Mouse (Mus musculus) testis, adult 2 months (tissue): Measurements from ENCODE around the gene Dtx3l. TPM values are rescaled to one million over a fixed set of nuclear protein-coding genes. Genes with fewer than 3 reads are reported as not detected.

Experiments used
- H3K27ac ChIP-seq: fragments of 200-500 bp; 2 replicates; pipeline ENCODE4 v1.5.1; 2012; ENCODE audit warnings: low read depth, low read length; ENCODE audit not compliant: control insufficient read depth, insufficient read depth
- H3K27me3 ChIP-seq: fragments of 200-500 bp; 2 replicates; pipeline ENCODE4 v1.6.1; 2012; ENCODE audit warnings: mild to moderate bottlenecking, low read length, moderate library complexity; ENCODE audit not compliant: control insufficient read depth, insufficient read depth
- H3K36me3 ChIP-seq: fragments of 200-500 bp; 2 replicates; pipeline ENCODE4 v1.6.1; 2012; ENCODE audit warnings: mild to moderate bottlenecking, low read length; ENCODE audit not compliant: control insufficient read depth, insufficient read depth
- H3K4me1 ChIP-seq: fragments of 200-500 bp; 2 replicates; pipeline ENCODE4 v1.6.1; 2012; ENCODE audit warnings: low read length; ENCODE audit not compliant: control insufficient read depth, insufficient read depth
- H3K4me3 ChIP-seq: fragments of 200-500 bp; 2 replicates; pipeline ENCODE4 v1.5.1; 2012; ENCODE audit warnings: low read depth, mild to moderate bottlenecking, low read length, moderate library complexity, mixed read lengths; ENCODE audit not compliant: control insufficient read depth
- CTCF ChIP-seq: fragments of 200-500 bp; IDR thresholded peaks from 2 replicates; pipeline ENCODE4 v1.5.1; 2012; ENCODE audit warnings: low read depth, mild to moderate bottlenecking, inconsistent platforms, low read length, moderate library complexity; ENCODE audit not compliant: control insufficient read depth, insufficient read depth, insufficient replicate concordance
- POLR2A ChIP-seq: fragments of 200-500 bp; IDR thresholded peaks from 2 replicates; pipeline ENCODE4 v1.6.1; 2012; ENCODE audit warnings: low read depth, mild to moderate bottlenecking, inconsistent platforms, low read length, moderate library complexity; ENCODE audit not compliant: control insufficient read depth
- polyA plus RNA-seq: library from polyadenylated mRNA; depleted of rRNA; stranded (reverse); fragments of >200 nt; gene quantifications from 2 replicates; pipeline ENCODE4 v1.2.3, GENCODE M21; 2012

The Dtx3l gene
- polyA plus RNA-seq, 1 experiment = 0.44 TPM

- H3K36me3 ChIP-seq = no peaks in the 10 kb centered on the region
- TF ChIP-seq POLR2A = no peak
- TF ChIP-seq CTCF = no peak
- H3K27me3 ChIP-seq = no peaks in the 10 kb centered on the region
- H3K4me3 ChIP-seq = no peak overlapping the region
- no peak overlapping the region for H3K27ac ChIP-seq
- no peaks in the 10 kb centered on the region for H3K4me1 ChIP-seq
These were observed 27.5 kb downstream of the Dtx3l start for GRCm38 (mm10) chr16:35911449-35911848.

GRCm38 (mm10) chr16:35907432-35908201, 31.3 kb downstream of the Dtx3l start:
- no peak overlapping the region for H3K4me3 ChIP-seq
- H3K36me3 ChIP-seq = no peaks in the 10 kb centered on the region
- H3K4me1 ChIP-seq = no peaks in the 10 kb centered on the region
- TF ChIP-seq POLR2A (no peak), CTCF (no peak)
- no peaks in the 10 kb centered on the region for H3K27me3 ChIP-seq
- H3K27ac ChIP-seq = no peak overlapping the region

- H3K4me3 ChIP-seq = no peak overlapping the region
- no peaks in the 10 kb centered on the region for H3K27me3 ChIP-seq
- no peak overlapping the region for H3K27ac ChIP-seq
- H3K4me1 ChIP-seq = no peaks in the 10 kb centered on the region
- TF ChIP-seq CTCF (no peak), POLR2A (no peak)
- no peaks in the 10 kb centered on the region for H3K36me3 ChIP-seq
These were observed 32.1 kb downstream of the Dtx3l start for GRCm38 (mm10) chr16:35906887-35907286.

- TF ChIP-seq CTCF (no peak), POLR2A (no peak)
- H3K27ac ChIP-seq = no peak overlapping the region
- no peaks in the 10 kb centered on the region for H3K27me3 ChIP-seq
- H3K4me1 ChIP-seq = no peaks in the 10 kb centered on the region
- H3K36me3 ChIP-seq = no peaks in the 10 kb centered on the region
- no peak overlapping the region for H3K4me3 ChIP-seq
These were observed 33.0 kb downstream of the Dtx3l start for GRCm38 (mm10) chr16:35905819-35906485.

- H3K36me3 ChIP-seq = no peaks in the 10 kb centered on the region
- no peak overlapping the region for H3K4me3 ChIP-seq
- TF ChIP-seq CTCF = no peak
- TF ChIP-seq POLR2A = no peak
- H3K4me1 ChIP-seq = no peaks in the 10 kb centered on the region
- H3K27me3 ChIP-seq = no peaks in the 10 kb centered on the region
- H3K27ac ChIP-seq = no peak overlapping the region
These were observed 33.6 kb downstream of the Dtx3l start for GRCm38 (mm10) chr16:35905355-35905754.

GRCm38 (mm10) chr16:35904121-35904736, 34.7 kb downstream of the Dtx3l start:
- no peak for TF ChIP-seq POLR2A
- TF ChIP-seq CTCF = no peak
- H3K4me1 ChIP-seq = no peaks in the 10 kb centered on the region
- no peak overlapping the region for H3K27ac ChIP-seq
- H3K36me3 ChIP-seq = no peaks in the 10 kb centered on the region
- H3K4me3 ChIP-seq = no peak overlapping the region
- H3K27me3 ChIP-seq = no peaks in the 10 kb centered on the region

- no peaks in the 10 kb centered on the region for H3K36me3 ChIP-seq
- no peaks in the 10 kb centered on the region for H3K4me1 ChIP-seq
- no peak overlapping the region for H3K4me3 ChIP-seq
- no peak overlapping the region for H3K27ac ChIP-seq
- H3K27me3 ChIP-seq = no peaks in the 10 kb centered on the region
- no peak for TF ChIP-seq CTCF
- TF ChIP-seq POLR2A = no peak
These were observed 35.8 kb downstream of the Dtx3l start for GRCm38 (mm10) chr16:35903014-35903640.

GRCm38 (mm10) chr16:35900541-35900940, 38.4 kb downstream of the Dtx3l start:
- Histone ChIP-seq H3K36me3 (no peaks in the 10 kb centered on the region), H3K27me3 (no peaks in the 10 kb centered on the region), H3K27ac (no peak overlapping the region), H3K4me1 (no peaks in the 10 kb centered on the region), H3K4me3 (no peak overlapping the region)
- TF ChIP-seq CTCF (no peak), POLR2A (no peak)
